Mouse (Mus musculus) heart, postnatal 0 days (tissue): ENCODE measurements around the gene Lrp1.

ENCODE experiments used
- CTCF ChIP-seq: IDR thresholded peaks from 2 replicates; pipeline ENCODE4 v1.5.1; 2016; ENCODE audit warnings: antibody characterized with exemption, control low read depth, low read depth
- EP300 ChIP-seq: IDR thresholded peaks from 2 replicates; pipeline ENCODE4 v1.6.1; 2016; ENCODE audit warnings: antibody characterized with exemption, low read depth

DNA sequence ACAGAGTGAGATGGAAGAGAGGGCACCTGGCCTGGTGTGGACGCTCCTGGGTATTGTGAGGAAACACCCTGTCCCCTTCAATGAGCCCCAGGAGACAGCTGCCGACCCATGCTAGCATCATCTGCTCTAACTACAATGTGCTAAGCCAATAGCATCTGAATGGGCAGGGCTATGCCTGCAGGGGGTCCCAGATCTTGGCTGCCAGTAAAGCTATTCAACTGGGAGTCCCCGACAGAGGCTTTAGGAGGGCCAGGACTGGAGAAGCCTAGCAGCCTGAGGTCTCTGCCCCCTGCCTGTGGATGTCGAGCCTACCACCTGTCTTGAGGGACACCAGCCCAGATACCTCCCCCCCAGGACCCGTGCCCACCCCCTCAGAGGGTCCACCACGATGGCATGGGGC, 78.2 kb downstream of the Lrp1 start:
- no peak for TF ChIP-seq CTCF
- no peak for TF ChIP-seq EP300
